Mouse (Mus musculus): ENCODE results near the gene Mical3.

The Mical3 gene

GRCm38 (mm10) chr6:120957331-120957730 is 173.5 kb downstream of the Mical3 start:
- DNase-seq (ENCODE audit: low spot score), result no peak

- no peak for DNase-seq (ENCODE audit: low spot score)
Measured at GRCm38 (mm10) chr6:120956259-120957161, 174.3 kb downstream of the Mical3 start.

GRCm38 (mm10) chr6:120955215-120955614 is 175.6 kb downstream of the Mical3 start:
- no peak for DNase-seq (ENCODE audit: low spot score)

GRCm38 (mm10) chr6:120954241-120954640 is 176.6 kb downstream of the Mical3 start:
- DNase-seq (ENCODE audit: low spot score), result no peak

- no peak for DNase-seq (ENCODE audit: low spot score)
Measured at GRCm38 (mm10) chr6:120952475-120952874, 178.3 kb downstream of the Mical3 start.

- no peak for DNase-seq (ENCODE audit: low spot score)
Measured at GRCm38 (mm10) chr6:120951311-120951710, 179.5 kb downstream of the Mical3 start.

GRCm38 (mm10) chr6:120945510-120945909 is 185.3 kb downstream of the Mical3 start:
- no peak for DNase-seq (ENCODE audit: low spot score)

GRCm38 (mm10) chr6:120943964-120944363 is 186.8 kb downstream of the Mical3 start:
- no peak for DNase-seq (ENCODE audit: low spot score)

GRCm38 (mm10) chr6:120943551-120943950 is 187.2 kb downstream of the Mical3 start:
- no peak for DNase-seq (ENCODE audit: low spot score)

GRCm38 (mm10) chr6:120943079-120943478 is 187.7 kb downstream of the Mical3 start:
- DNase-seq (ENCODE audit: low spot score), result no peak

- DNase-seq (ENCODE audit: low spot score), result no peak
Measured at GRCm38 (mm10) chr6:120941575-120941974, 189.2 kb downstream of the Mical3 start.

- DNase-seq (ENCODE audit: low spot score), result no peak
Measured at GRCm38 (mm10) chr6:120941084-120941481, 189.7 kb downstream of the Mical3 start.

- DNase-seq (ENCODE audit: low spot score), result no peak
Measured at GRCm38 (mm10) chr6:120940446-120941083, 190.2 kb downstream of the Mical3 start.

GRCm38 (mm10) chr6:120939783-120940182 is 191.0 kb downstream of the Mical3 start:
- DNase-seq (ENCODE audit: low spot score), result no peak

GRCm38 (mm10) chr6:120938763-120939450 is 191.9 kb downstream of the Mical3 start:
- no peak for DNase-seq (ENCODE audit: low spot score)

- no peak for DNase-seq (ENCODE audit: low spot score)
Measured at GRCm38 (mm10) chr6:120937999-120938608, 192.7 kb downstream of the Mical3 start.

GRCm38 (mm10) chr6:120937104-120937617 is 193.6 kb downstream of the Mical3 start:
- no peak for DNase-seq (ENCODE audit: low spot score)

- no peak for DNase-seq (ENCODE audit: low spot score)
Measured at GRCm38 (mm10) chr6:120934176-120934575, 196.6 kb downstream of the Mical3 start.

- no peak for DNase-seq (ENCODE audit: low spot score)
Measured at GRCm38 (mm10) chr6:120933670-120934069, 197.1 kb downstream of the Mical3 start.

- no peak for DNase-seq (ENCODE audit: low spot score)
Measured at GRCm38 (mm10) chr6:120932597-120932996, 198.2 kb downstream of the Mical3 start.

- DNase-seq (ENCODE audit: low spot score), result no peak
Measured at GRCm38 (mm10) chr6:120930450-120931306, 200.1 kb downstream of the Mical3 start.
